Comparison of ENCODE assay signal across 26 mouse cellular contexts in genomic region chr7:137154623-137155022, GRCm38 (mm10).
"Had no signal": no experiment of that assay in that cellular context is flagged by ENCODE, and none has a peak within 500 bp of the region (broad histone marks: within the 10 kb centered on the region; RNA-seq: fewer than 3 reads in every experiment).

No protein-coding gene starts in this region.

- H3K9me3 ChIP-seq: heart, embryonic 10.5 days; heart, embryonic 12.5 days; hindbrain, embryonic 10.5 days; hindbrain, embryonic 13.5 days; hindbrain, embryonic 15.5 days; kidney, embryonic 15.5 days; limb, embryonic 10.5 days; limb, embryonic 12.5 days; liver, embryonic 13.5 days; liver, embryonic 15.5 days had no signal

- H3K9ac ChIP-seq: heart, embryonic 12.5 days; hindbrain, embryonic 13.5 days; hindbrain, embryonic 15.5 days; kidney, embryonic 15.5 days; limb, embryonic 12.5 days; liver, embryonic 13.5 days; liver, embryonic 15.5 days; liver, postnatal 0 days had no signal

- ATAC-seq: hindbrain, postnatal 0 days; intestine, embryonic 16.5 days; liver, postnatal 0 days had no signal

- H3K4me1 ChIP-seq: heart, embryonic 10.5 days; heart, embryonic 12.5 days; hindbrain, embryonic 15.5 days; kidney, embryonic 15.5 days; liver, embryonic 13.5 days; liver, embryonic 15.5 days had no signal

- H3K27me3 ChIP-seq: hindbrain, embryonic 13.5 days; hindbrain, embryonic 15.5 days; kidney, embryonic 15.5 days; liver, embryonic 13.5 days; liver, embryonic 15.5 days had no signal

- DNase-seq: gastrocnemius, postnatal 25 days; heart, adult 18-20 months; heart, postnatal 10 days; heart, postnatal 4 days; kidney, adult 11 months; kidney, adult 2 months; kidney, adult 9 months; kidney, postnatal 14 days; kidney, postnatal 36 days; liver; liver, embryonic 13.5 days; liver, postnatal 0 days had no signal

- H3K27ac ChIP-seq: heart, embryonic 10.5 days; hindbrain, embryonic 10.5 days; hindbrain, embryonic 13.5 days; hindbrain, embryonic 15.5 days; hindbrain, postnatal 0 days; kidney, embryonic 15.5 days; kidney, postnatal 0 days; left cerebral cortex, adult 2 months; limb, embryonic 10.5 days; limb, embryonic 12.5 days; liver, embryonic 13.5 days; liver, embryonic 15.5 days had no signal

- H3K4me2 ChIP-seq: heart, embryonic 12.5 days; hindbrain, embryonic 13.5 days; hindbrain, embryonic 15.5 days; kidney, embryonic 15.5 days; limb, embryonic 12.5 days; liver, embryonic 11.5 days; liver, embryonic 13.5 days; liver, embryonic 15.5 days had no signal

- H3K36me3 ChIP-seq: heart, embryonic 10.5 days; heart, embryonic 12.5 days; hindbrain, embryonic 10.5 days; hindbrain, embryonic 13.5 days; hindbrain, embryonic 15.5 days; kidney, embryonic 15.5 days; limb, embryonic 10.5 days; limb, embryonic 12.5 days; liver, embryonic 13.5 days; liver, embryonic 15.5 days had no signal

- H3K4me3 ChIP-seq: heart, embryonic 10.5 days; heart, embryonic 12.5 days; hindbrain, embryonic 10.5 days; hindbrain, embryonic 13.5 days; hindbrain, embryonic 15.5 days; kidney, embryonic 15.5 days; left cerebral cortex, adult 2 months; limb, embryonic 10.5 days; limb, embryonic 12.5 days; liver, embryonic 13.5 days; liver, embryonic 15.5 days had no signal
